Mouse (Mus musculus) forebrain, embryonic 11.5 days (tissue): ENCODE measurements at regions not wholly inside any gene's neighbourhood (a gene's known extent, or its start where the extent isn't known, plus 50 kb on each side); places are given as distances from the start of the nearest gene placed in this dataset.

Experiments used
- ATAC-seq: fragments of 200-750 bp; cut with Nextera tagmentation; replicated peaks from 2 replicates; pipeline ENCODE4 v1.8.0; 2017; ENCODE audit warnings: moderate TSS enrichment; ENCODE audit not compliant: low FRiP score
- DNase-seq: peaks from one replicate; pipeline ENCODE4 v3.0.0-alpha.2; 2017; ENCODE audit warnings: low spot score
- H3K27ac ChIP-seq: fragments of 300-500 bp; sonication (generic); 2 replicates; pipeline ENCODE4 v1.5.1; 2014; ENCODE audit warnings: low read depth, low read length
- H3K27me3 ChIP-seq: fragments of 300-500 bp; sonication (generic); 2 replicates; pipeline ENCODE4 v1.6.1; 2014; ENCODE audit warnings: mild to moderate bottlenecking, low read length, mixed read lengths; ENCODE audit not compliant: control insufficient read depth, insufficient read depth
- H3K36me3 ChIP-seq: fragments of 300-500 bp; sonication (generic); 2 replicates; pipeline ENCODE4 v1.6.1; 2014; ENCODE audit warnings: mild to moderate bottlenecking, low read length, moderate library complexity, mixed read lengths; ENCODE audit not compliant: control insufficient read depth, insufficient read depth
- H3K4me1 ChIP-seq: fragments of 300-500 bp; sonication (generic); replicated peaks from 2 replicates; pipeline ENCODE4 v1.6.1; 2014; ENCODE audit warnings: low read length, mixed read lengths; ENCODE audit not compliant: control insufficient read depth, insufficient read depth
- H3K4me2 ChIP-seq: fragments of 300-500 bp; sonication (generic); 2 replicates; pipeline ENCODE4 v1.6.1; 2014; ENCODE audit warnings: low read depth, mild to moderate bottlenecking, low read length, moderate library complexity, mixed read lengths; ENCODE audit not compliant: severe bottlenecking
- H3K4me3 ChIP-seq: fragments of 300-500 bp; sonication (generic); 2 replicates; pipeline ENCODE4 v1.5.1; 2014; ENCODE audit warnings: low read depth, low read length
- H3K9ac ChIP-seq: fragments of 300-500 bp; sonication (generic); 2 replicates; pipeline ENCODE4 v1.6.1; 2014; ENCODE audit warnings: low read length
- H3K9me3 ChIP-seq: fragments of 300-500 bp; sonication (generic); 2 replicates; pipeline ENCODE4 v1.6.1; 2016; ENCODE audit warnings: low read length, mixed read lengths; ENCODE audit not compliant: control insufficient read depth
- WGBS: fragments of 180-500 bp; shearing (Covaris S2); extraction: QIAGEN DNeasy Blood & Tissue Kit; methylation state at CpG from one replicate; pipeline ENCODE4 v1.1.7; 2014; 5-methylcytosine and 5-hydroxymethylcytosine counted together

- WGBS: 92% methylated on average over 8 of the region's 8 CpGs
- Histone ChIP-seq H3K4me1 (no peaks in the 10 kb centered on the region), H3K4me2 (no peak overlapping the region), H3K9me3 (no peaks in the 10 kb centered on the region), H3K9ac (no peak overlapping the region), H3K4me3 (no peak overlapping the region), H3K27me3 (no peaks in the 10 kb centered on the region), H3K36me3 (no peaks in the 10 kb centered on the region), H3K27ac (no peak overlapping the region)
- ATAC-seq: no peak
- no peak for DNase-seq
Measured at GRCm38 (mm10) chr17:3747808-3748335, 51.8 kb upstream of the Nox3 start.
